Mouse (Mus musculus) limb, embryonic 13.5 days (tissue): ENCODE measurements around the gene Ccr9. TPM values are rescaled to one million over a fixed set of nuclear protein-coding genes. Genes with fewer than 3 reads are reported as not detected.
A peak's percentile ranks its signal among the peaks of the same experiment; 100 is the strongest.

Experiments used
- ATAC-seq: fragments of 200-750 bp; cut with Nextera tagmentation; 2 replicates; pipeline ENCODE4 v1.8.0; 2017; ENCODE audit warnings: low read depth, moderate number of reproducible peaks, moderate TSS enrichment; ENCODE audit not compliant: low FRiP score
- H3K27ac ChIP-seq: fragments of 300-500 bp; sonication (generic); 2 replicates; pipeline ENCODE4 v1.5.1; 2015; ENCODE audit warnings: inconsistent platforms, mild to moderate bottlenecking, moderate library complexity
- H3K27me3 ChIP-seq: fragments of 300-500 bp; sonication (generic); 2 replicates; pipeline ENCODE4 v1.6.1; 2015; ENCODE audit warnings: mild to moderate bottlenecking, inconsistent platforms
- H3K36me3 ChIP-seq: fragments of 300-500 bp; sonication (generic); 2 replicates; pipeline ENCODE4 v1.6.1; 2015; ENCODE audit warnings: inconsistent platforms, mild to moderate bottlenecking, moderate library complexity
- H3K4me1 ChIP-seq: fragments of 300-500 bp; sonication (generic); 2 replicates; pipeline ENCODE4 v1.6.1; 2015; ENCODE audit warnings: inconsistent platforms
- H3K4me2 ChIP-seq: fragments of 300-500 bp; sonication (generic); replicated peaks from 2 replicates; pipeline ENCODE4 v1.6.1; 2015; ENCODE audit warnings: inconsistent platforms, mild to moderate bottlenecking, moderate library complexity
- H3K4me3 ChIP-seq: fragments of 300-500 bp; sonication (generic); 2 replicates; pipeline ENCODE4 v1.5.1; 2015; ENCODE audit warnings: moderate library complexity, mild to moderate bottlenecking, inconsistent platforms
- H3K9ac ChIP-seq: fragments of 300-500 bp; sonication (generic); 2 replicates; pipeline ENCODE4 v1.6.1; 2015; ENCODE audit warnings: mild to moderate bottlenecking, inconsistent platforms
- H3K9me3 ChIP-seq: fragments of 300-500 bp; sonication (generic); 2 replicates; pipeline ENCODE4 v1.6.1; 2016; ENCODE audit warnings: inconsistent platforms
- WGBS: fragments of 180-500 bp; shearing (Covaris S2); methylation state at CpG from one replicate; pipeline ENCODE4 v1.1.7; 2015; 5-methylcytosine and 5-hydroxymethylcytosine counted together
- polyA plus RNA-seq: library from polyadenylated mRNA; unstranded; fragments of >200 nt; fragmentation: Nextera tagmentation; extraction: Ambion mirVana; gene quantifications from 2 replicates; pipeline ENCODE4 v1.2.1, GENCODE M21; 2015

Ccr9 gene
- polyA plus RNA-seq = 0.10 and 0.13 TPM in 2 replicates

DNA sequence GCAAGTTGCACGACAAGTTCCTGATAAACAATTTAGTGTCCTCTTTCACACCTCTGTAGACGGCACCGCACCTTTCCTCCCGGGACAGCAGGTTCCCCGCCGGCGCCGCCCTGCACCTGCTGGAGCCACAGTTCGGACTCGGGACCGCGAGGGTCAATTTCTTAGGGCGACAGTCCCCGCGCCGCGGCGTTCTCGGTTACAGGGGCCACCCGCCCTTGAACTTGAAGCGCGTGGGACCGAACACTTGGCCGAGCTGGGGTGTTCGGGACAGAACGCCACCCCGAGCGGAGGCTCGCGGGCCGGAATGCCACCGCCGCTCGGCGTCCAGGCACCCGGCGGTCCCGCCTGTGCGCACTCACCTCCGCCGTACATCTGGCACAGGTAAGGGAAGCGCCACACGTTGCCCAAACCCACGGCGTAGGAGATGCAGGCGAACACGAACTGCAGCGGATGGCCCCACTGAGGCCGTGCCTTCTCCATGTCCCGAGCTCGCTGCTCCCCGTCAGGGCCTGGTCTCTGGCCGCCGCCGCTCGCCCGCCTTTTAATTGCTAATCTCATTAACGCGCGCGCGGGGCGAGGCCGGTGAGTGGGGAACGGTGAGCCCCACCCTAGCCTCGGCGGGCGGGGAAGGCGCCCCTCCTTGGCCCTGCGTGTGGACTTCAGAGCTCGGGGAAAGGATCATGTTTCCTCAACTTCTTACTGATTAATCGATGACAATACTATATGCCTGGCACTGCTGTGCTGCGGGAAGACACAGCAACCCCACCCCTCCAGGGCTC is at the start of gene Ccr9, which contains the start of gene Slc6a20a:
Ccr9 (plus strand) TSS at position 113 of the 779 bp plus-strand sequence.
Slc6a20a (minus strand) TSS at position 559 of the 779 bp plus-strand sequence.
- Histone ChIP-seq H3K27ac (no peak within 1 kb of the TSS), H3K4me2 (peak within 1 kb of the TSS; percentile 73), H3K27me3 (peaks cover 92% of the 10 kb centered on the region), H3K4me1 (peaks cover 11% of the 10 kb centered on the region), H3K4me3 (peak within 1 kb of the TSS; percentile 45), H3K36me3 (no peaks in the 10 kb centered on the region), H3K9me3 (no peaks in the 10 kb centered on the region), H3K9ac (peak within 1 kb of the TSS; percentile 55)
- under 1% methylated on average over 73 of the region's 73 CpGs for WGBS
- no peak; the same call in 1 of the 2 replicates for ATAC-seq

DNA sequence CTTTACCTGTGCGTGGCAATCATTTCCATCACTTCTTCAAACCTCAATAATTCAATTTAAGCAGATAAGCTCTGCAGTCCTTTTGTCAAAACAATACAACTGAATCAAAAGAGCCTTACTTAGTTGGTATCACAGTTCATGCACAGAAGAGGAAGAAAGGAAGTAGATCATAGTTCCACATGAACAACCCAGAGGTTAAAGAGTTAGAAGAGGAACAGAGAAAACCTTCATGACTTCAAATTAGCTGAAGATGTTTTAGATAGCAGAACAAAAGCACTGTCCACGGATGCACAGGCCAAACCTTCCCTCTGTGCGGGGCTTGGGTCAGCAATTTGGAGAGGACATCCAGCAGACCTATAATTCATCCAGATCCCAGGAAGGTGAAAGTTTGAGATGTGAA is 46.6 kb upstream of the Ccr9 start:
- Histone ChIP-seq H3K27ac (no peak overlapping the region), H3K36me3 (no peaks in the 10 kb centered on the region), H3K4me1 (no peaks in the 10 kb centered on the region), H3K4me2 (no peak overlapping the region), H3K9ac (no peak overlapping the region), H3K27me3 (no peaks in the 10 kb centered on the region), H3K4me3 (no peak overlapping the region), H3K9me3 (no peaks in the 10 kb centered on the region)
- ATAC-seq = no peak
- 89% methylated on average over 3 of the region's 3 CpGs for WGBS

DNA sequence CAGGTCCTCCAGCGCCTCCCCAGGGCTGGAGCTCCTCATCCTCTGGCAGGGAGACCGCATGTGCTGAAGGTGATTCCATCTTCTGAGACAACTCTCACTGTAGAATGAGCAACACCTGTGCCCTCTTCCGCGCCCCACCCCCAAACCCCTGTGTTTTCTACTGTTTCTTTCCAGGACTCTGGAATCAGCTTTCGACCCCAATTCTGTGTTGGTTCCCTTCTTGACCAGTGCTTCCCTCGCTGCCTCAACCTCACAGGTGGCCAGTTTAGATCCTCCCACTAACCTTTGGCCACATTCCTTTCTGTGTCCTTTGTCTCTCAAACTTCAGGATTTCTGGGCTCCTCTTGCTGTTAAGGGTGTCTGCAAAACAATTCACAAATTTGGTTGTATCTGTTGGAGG is 46.0 kb upstream of the Ccr9 start, which contains the start of gene Slc6a20b:
Slc6a20b (minus strand) TSS at position 285 of the 400 bp plus-strand sequence.
- Histone ChIP-seq H3K36me3 (no peaks in the 10 kb centered on the region), H3K27ac (no peak within 1 kb of the TSS), H3K4me2 (no peak within 1 kb of the TSS), H3K9me3 (no peaks in the 10 kb centered on the region), H3K9ac (no peak within 1 kb of the TSS), H3K4me3 (no peak within 1 kb of the TSS), H3K27me3 (no peaks in the 10 kb centered on the region), H3K4me1 (no peaks in the 10 kb centered on the region)
- 82% methylated on average over 6 of the region's 6 CpGs for WGBS
- ATAC-seq = no peak

DNA sequence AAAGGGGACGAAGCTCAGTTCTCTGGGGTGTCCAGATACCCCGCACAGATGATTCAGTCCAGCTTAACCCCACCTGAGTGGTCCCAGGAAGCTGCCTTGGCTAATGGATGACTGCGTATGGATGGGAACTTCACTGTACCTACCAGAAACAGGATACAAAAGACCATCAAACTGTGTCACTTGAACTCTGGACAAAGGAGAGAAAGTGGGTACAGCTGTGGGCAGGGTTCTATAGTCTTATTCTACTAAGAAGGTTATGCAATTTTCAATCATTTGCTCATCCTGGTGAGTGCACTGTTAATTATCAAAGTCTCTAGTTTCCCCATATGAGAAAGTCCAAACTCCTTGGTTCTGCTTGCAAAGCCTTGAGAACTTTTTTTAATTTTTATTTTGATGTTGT is 45.2 kb upstream of the Ccr9 start:
- Histone ChIP-seq H3K9me3 (no peaks in the 10 kb centered on the region), H3K36me3 (no peaks in the 10 kb centered on the region), H3K4me2 (no peak overlapping the region), H3K4me1 (no peaks in the 10 kb centered on the region), H3K27me3 (no peaks in the 10 kb centered on the region), H3K4me3 (no peak overlapping the region), H3K9ac (no peak overlapping the region), H3K27ac (no peak overlapping the region)
- ATAC-seq = no peak
- 87% methylated on average over 3 of the region's 3 CpGs for WGBS

DNA sequence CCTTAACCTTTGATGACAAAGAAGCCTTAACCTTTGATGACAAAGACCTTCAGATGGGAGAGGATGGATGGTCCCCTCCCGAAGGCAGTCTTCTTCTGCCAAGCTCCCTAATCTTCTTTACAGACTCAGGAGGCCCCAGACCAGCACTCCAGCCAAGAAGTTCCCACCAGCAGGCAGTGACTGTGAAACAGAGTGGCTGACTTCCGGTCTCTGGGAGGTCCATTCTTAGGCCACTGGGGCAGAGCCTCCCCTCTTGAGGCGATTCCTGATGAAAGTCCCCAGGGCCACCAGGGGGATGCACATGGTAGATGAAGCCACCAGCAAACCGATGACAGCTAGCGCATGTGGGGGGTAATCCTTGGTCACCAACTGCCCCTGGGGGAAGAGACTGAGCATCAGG is 41.5 kb upstream of the Ccr9 start:
- Histone ChIP-seq H3K4me2 (no peak overlapping the region), H3K36me3 (no peaks in the 10 kb centered on the region)
- 75% methylated on average over 5 of the region's 5 CpGs for WGBS

DNA sequence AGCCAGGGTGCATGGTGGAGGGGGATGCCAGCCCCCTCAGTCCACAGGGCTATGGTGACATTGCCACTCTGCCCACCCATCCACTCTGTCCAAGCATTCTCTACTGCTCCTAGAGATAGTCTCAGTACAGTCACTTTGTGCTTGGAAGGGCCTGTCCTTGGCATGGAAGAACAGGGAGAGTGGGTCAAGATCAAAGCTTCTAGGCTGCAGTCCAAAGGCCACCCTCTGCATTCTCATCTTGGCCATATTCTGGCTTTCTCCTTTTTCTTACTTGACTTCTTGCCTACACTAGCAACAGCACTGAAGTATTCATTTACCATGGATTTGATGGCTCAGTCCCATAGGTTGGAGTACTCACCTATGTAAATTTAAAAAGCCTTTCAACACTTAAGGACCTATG is 40.0 kb upstream of the Ccr9 start:
- Histone ChIP-seq H3K27me3 (no peaks in the 10 kb centered on the region), H3K9ac (no peak overlapping the region), H3K27ac (no peak overlapping the region), H3K36me3 (no peaks in the 10 kb centered on the region), H3K4me1 (no peaks in the 10 kb centered on the region), H3K9me3 (no peaks in the 10 kb centered on the region), H3K4me3 (no peak overlapping the region), H3K4me2 (no peak overlapping the region)
- ATAC-seq = no peak

More for the DNA sequence above, 41.5 kb upstream of the Ccr9 start:
- Histone ChIP-seq H3K27me3 (no peaks in the 10 kb centered on the region), H3K27ac (no peak overlapping the region), H3K4me1 (no peaks in the 10 kb centered on the region), H3K4me3 (no peak overlapping the region), H3K9me3 (no peaks in the 10 kb centered on the region), H3K9ac (no peak overlapping the region)
- ATAC-seq = no peak

DNA sequence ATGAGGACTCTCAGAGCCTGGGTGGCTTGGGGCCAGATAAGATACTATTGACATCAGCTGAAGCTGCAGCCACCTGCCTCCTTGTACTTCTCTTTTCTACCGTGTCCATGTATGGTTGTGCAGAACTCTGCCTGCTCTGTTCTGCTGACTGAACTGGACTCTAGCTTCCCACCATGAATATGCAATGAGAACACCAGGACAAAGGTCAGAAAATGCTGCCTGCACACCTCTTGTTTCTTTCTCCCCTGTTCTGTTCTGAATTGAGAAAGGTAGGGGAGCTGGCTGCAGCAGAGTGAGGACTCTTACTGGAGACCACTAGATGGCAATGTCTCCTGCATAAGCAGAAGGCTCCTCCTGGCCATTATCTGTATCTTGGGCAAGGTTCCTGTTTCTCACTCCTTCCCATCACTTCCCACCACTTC is 39.6 kb upstream of the Ccr9 start:
- no peaks in the 10 kb centered on the region for H3K9me3 ChIP-seq
- H3K27me3 ChIP-seq = no peaks in the 10 kb centered on the region
- no peak overlapping the region for H3K4me2 ChIP-seq
- WGBS = 88% methylated on average over 1 of the region's 1 CpGs
- H3K9ac ChIP-seq = no peak overlapping the region
- no peak for ATAC-seq
- H3K27ac ChIP-seq = no peak overlapping the region
- no peaks in the 10 kb centered on the region for H3K4me1 ChIP-seq
- no peak overlapping the region for H3K4me3 ChIP-seq
- no peaks in the 10 kb centered on the region for H3K36me3 ChIP-seq

DNA sequence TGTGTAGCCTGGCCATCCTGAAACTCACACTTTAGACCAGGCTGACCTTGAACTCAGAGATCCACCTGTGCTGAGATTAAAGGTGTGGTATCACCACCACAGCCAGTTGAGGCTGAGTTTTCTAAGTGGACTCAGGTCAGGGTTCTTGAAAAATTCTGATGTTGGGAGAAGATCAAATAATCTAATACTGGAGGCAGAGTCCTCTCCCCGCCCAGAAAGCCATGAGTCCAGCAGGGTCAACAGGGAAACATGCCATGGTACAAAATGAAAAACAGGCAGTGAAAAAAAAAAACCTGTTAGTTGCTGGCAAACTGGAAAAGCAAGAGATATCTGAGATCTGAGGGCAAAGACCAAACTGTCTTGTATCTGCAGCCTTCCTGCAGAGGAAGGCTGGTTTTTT is 38.1 kb upstream of the Ccr9 start:
- Histone ChIP-seq H3K27ac (no peak overlapping the region), H3K9ac (no peak overlapping the region), H3K36me3 (no peaks in the 10 kb centered on the region), H3K4me2 (no peak overlapping the region), H3K27me3 (no peaks in the 10 kb centered on the region), H3K4me1 (no peaks in the 10 kb centered on the region), H3K4me3 (no peak overlapping the region), H3K9me3 (no peaks in the 10 kb centered on the region)
- ATAC-seq = no peak
- 69% methylated on average over 1 of the region's 1 CpGs for WGBS

DNA sequence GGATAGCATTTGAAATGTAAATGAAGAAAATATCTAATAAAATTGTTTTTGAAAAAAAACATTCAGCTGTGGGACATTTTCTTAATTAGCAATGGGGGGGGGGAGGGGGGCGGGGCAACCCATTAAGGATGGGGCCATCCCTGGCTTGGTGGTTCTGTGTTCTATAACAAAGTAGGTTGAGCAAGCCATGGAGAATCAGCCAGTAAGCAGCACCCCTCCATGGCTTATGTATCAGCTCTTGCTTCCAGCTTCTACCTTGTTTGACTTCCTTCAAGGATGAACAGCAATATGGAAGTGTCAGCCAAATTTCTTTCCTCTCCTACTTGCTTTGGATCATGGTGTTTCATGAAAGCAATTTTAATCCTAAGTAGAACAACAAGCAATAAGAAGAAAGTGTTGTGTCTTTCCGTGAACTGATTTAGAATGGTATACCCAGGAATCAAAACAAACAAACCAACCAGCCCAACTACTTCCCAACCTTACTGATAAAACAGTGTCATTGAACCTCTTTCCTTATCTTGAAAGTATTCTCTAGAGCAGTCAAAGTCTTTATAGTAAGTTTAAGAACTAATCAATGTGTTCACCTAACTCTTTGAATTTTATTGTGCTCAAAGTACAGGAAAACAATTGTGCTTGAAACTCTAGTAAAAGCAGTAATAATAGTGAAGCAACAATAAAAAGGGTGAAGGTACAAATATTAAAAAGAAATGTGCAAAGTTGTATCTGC is 28.3 kb upstream of the Ccr9 start:
- Histone ChIP-seq H3K4me3 (no peak overlapping the region), H3K36me3 (no peaks in the 10 kb centered on the region), H3K9ac (no peak overlapping the region), H3K27ac (no peak overlapping the region), H3K4me2 (no peak overlapping the region), H3K9me3 (no peaks in the 10 kb centered on the region), H3K27me3 (no peaks in the 10 kb centered on the region), H3K4me1 (no peaks in the 10 kb centered on the region)
- ATAC-seq = no peak
- WGBS = 94% methylated on average over 2 of the region's 2 CpGs

DNA sequence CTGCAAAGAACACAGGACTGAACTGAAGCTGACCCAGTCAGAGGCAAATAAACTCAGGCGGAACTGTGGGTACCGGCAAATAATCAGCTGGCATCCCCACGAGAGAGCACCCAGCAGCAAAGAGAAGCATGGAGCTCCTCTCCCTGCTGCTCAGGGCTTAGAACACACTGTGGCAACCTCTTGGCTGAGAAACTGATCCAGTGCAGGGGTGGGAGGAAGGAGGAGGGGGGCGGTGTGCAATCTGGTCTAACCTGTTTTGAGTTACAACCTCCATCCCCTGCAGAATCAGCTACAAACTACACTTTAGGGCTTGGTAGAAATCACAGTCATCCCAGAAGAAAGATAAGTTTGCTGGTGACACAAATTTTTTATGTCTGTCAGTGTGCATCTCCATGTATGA is 26.9 kb upstream of the Ccr9 start:
- no peak for ATAC-seq
- Histone ChIP-seq H3K9me3 (no peaks in the 10 kb centered on the region), H3K27ac (no peak overlapping the region), H3K4me3 (no peak overlapping the region), H3K36me3 (no peaks in the 10 kb centered on the region), H3K4me2 (no peak overlapping the region), H3K9ac (no peak overlapping the region), H3K4me1 (no peaks in the 10 kb centered on the region), H3K27me3 (no peaks in the 10 kb centered on the region)
- 40% methylated on average over 4 of the region's 4 CpGs for WGBS

DNA sequence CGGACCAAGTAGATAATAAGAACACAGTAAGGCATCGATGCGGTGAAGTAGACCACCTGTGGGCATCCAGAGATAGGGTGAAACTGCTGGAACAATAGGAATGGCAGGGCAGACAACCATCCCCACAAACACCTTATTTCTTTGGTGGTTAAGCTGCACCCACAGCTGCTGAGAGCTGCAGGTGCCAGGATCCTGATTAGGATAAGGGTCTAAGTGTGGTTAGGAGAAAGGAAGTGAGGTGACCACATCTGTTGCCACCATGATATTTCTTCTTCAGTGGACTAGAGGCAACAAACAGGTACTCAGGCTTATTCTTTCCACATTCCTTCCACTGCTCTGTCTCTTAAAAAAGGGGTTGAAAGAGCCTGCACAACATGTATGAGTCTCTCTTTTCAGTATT is 20.8 kb upstream of the Ccr9 start:
- no peaks in the 10 kb centered on the region for H3K36me3 ChIP-seq
- no peaks in the 10 kb centered on the region for H3K4me1 ChIP-seq
- H3K27me3 ChIP-seq = no peaks in the 10 kb centered on the region
- WGBS = 80% methylated on average over 3 of the region's 3 CpGs
- no peak overlapping the region for H3K27ac ChIP-seq
- H3K4me3 ChIP-seq = no peak overlapping the region
- no peak overlapping the region for H3K4me2 ChIP-seq
- H3K9me3 ChIP-seq = no peaks in the 10 kb centered on the region
- ATAC-seq = no peak
- H3K9ac ChIP-seq = no peak overlapping the region

DNA sequence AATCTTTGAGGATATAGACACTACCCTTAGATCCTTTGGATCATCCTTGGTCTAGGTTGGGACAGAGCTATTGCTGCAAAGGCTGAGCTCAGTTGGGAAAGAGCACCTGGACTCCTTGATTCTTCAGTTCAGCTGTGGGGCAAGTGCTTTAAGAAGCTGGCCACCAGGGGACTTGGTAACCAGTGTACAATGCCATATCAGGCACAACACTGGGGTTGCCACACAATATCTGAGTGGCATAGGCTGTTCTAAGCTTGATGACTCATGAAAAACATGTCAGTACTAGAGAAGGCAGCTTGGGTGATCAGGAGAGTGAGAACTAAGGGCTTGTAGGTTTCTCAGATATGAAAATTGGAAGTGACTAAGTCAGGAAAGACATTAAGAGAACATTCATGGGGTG is 19.3 kb upstream of the Ccr9 start:
- ATAC-seq = no peak

More for the DNA sequence above, 19.3 kb upstream of the Ccr9 start:
- no peak overlapping the region for H3K4me2 ChIP-seq
- H3K9me3 ChIP-seq = no peaks in the 10 kb centered on the region
- no peak overlapping the region for H3K9ac ChIP-seq
- no peaks in the 10 kb centered on the region for H3K27me3 ChIP-seq
- no peaks in the 10 kb centered on the region for H3K36me3 ChIP-seq
- H3K4me1 ChIP-seq = no peaks in the 10 kb centered on the region
- H3K27ac ChIP-seq = no peak overlapping the region
- H3K4me3 ChIP-seq = no peak overlapping the region
